Mouse (Mus musculus) myocyte (in vitro differentiated cells): ENCODE data around the gene Matn3.

Experiments used
- CEBPB ChIP-seq: IDR thresholded peaks from 2 replicates; pipeline ENCODE4 v1.6.1; 2011; ENCODE audit warnings: mild to moderate bottlenecking, moderate library complexity; ENCODE audit not compliant: poor library complexity, insufficient read depth, severe bottlenecking
- POLR2A ChIP-seq: IDR thresholded peaks from one replicate; pipeline ENCODE4 v1.6.1; 2011; ENCODE audit warnings: low read depth, mild to moderate bottlenecking, control low read depth, moderate library complexity; ENCODE audit not compliant: insufficient read length
- POLR2AphosphoS2 ChIP-seq: IDR thresholded peaks from one replicate; pipeline ENCODE4 v1.6.1; 2011; ENCODE audit warnings: low read depth, control low read depth; ENCODE audit not compliant: insufficient read length
- USF1 ChIP-seq: IDR thresholded peaks from one replicate; pipeline ENCODE4 v1.6.1; 2011; ENCODE audit warnings: low read depth, mild to moderate bottlenecking, control low read depth, moderate library complexity

DNA sequence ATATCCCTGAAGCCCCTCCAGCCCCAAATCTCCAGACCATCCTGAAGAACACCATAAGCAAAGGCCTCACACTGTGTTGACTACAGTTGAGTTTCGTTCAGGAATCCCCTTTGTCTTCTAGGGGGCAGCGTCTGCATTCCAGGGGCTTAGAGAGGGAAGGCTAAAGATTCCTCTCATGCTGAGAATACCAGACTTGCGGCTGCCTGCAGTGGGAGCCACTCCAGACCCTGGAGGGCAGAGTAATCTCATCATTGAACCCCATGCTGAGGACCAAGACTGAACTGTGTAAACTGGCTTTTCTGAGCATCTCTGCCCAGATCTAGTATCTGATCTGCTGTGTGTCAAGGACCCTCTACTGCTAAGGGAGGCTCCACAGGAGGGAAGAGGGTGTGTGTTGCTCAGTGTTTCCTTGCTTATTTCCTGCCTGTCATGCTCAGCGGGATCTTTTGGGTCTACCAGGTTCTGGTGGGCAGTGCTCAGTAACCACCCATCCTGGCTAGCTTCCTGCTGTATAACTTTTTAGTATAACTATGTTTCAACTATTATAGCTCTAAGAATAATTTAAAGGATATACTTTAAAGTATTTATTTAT is 47.5 kb upstream of the Matn3 start:
- TF ChIP-seq POLR2AphosphoS2 (no peak), POLR2A (no peak), CEBPB (no peak), USF1 (no peak)
